Mouse (Mus musculus) heart, adult 2 months (tissue): ENCODE data around the gene Ace2. TPM values are rescaled to one million over a fixed set of nuclear protein-coding genes. Genes with fewer than 3 reads are reported as not detected.

Experiments
- DNase-seq, 2 experiments: peaks; one replicate each; pipeline ENCODE4 v3.0.0; 2021
- H3K27ac ChIP-seq: fragments of 200-600 bp; 2 replicates; pipeline ENCODE4 v1.8.1; 2022
- H3K27me3 ChIP-seq: fragments of 200-500 bp; 2 replicates; pipeline ENCODE4 v1.6.1; 2012; ENCODE audit warnings: mild to moderate bottlenecking, low read length, inconsistent platforms, mixed read lengths; ENCODE audit not compliant: control insufficient read depth, insufficient read depth
- H3K36me3 ChIP-seq: fragments of 200-500 bp; 2 replicates; pipeline ENCODE4 v1.6.1; 2012; ENCODE audit warnings: low read length, inconsistent platforms; ENCODE audit not compliant: control insufficient read depth, insufficient read depth
- H3K4me1 ChIP-seq: fragments of 200-500 bp; 2 replicates; pipeline ENCODE4 v1.6.1; 2011; ENCODE audit warnings: low read length; ENCODE audit not compliant: control insufficient read depth, insufficient read depth
- H3K4me3 ChIP-seq: fragments of 200-600 bp; 2 replicates; pipeline ENCODE4 v1.8.1; 2022
- H3K79me2 ChIP-seq: fragments of 200-500 bp; replicated peaks from 2 replicates; pipeline ENCODE4 v1.6.1; 2012; ENCODE audit warnings: mild to moderate bottlenecking, inconsistent platforms, low read length, moderate library complexity, mixed read lengths; ENCODE audit not compliant: control insufficient read depth, insufficient read depth
- H3K9ac ChIP-seq: fragments of 200-500 bp; 2 replicates; pipeline ENCODE4 v1.6.1; 2012; ENCODE audit warnings: low read depth, mild to moderate bottlenecking, control low read depth, inconsistent platforms, low read length, mixed read lengths
- CTCF ChIP-seq: fragments of 200-600 bp; IDR thresholded peaks from 2 replicates; pipeline ENCODE4 v1.8.1; 2022; ENCODE audit warnings: antibody characterized with exemption, mild to moderate bottlenecking, moderate library complexity
- EP300 ChIP-seq: fragments of 200-500 bp; IDR thresholded peaks from 2 replicates; pipeline ENCODE4 v1.6.1; 2011; ENCODE audit warnings: low read depth, low read length, control low read depth; ENCODE audit not compliant: insufficient read depth
- POLR2A ChIP-seq: fragments of 200-500 bp; IDR thresholded peaks from 2 replicates; pipeline ENCODE4 v1.6.1; 2011; ENCODE audit warnings: mild to moderate bottlenecking, low read depth, low read length, control low read depth; ENCODE audit not compliant: insufficient read depth
- WGBS: fragments of 180-500 bp; shearing (Covaris S2); methylation state at CpG from one replicate; pipeline ENCODE4 v1.1.7; 2018; 5-methylcytosine and 5-hydroxymethylcytosine counted together
- intact Hi-C: fragments of 180-260 bp; cut with DNase I; formaldehyde crosslinking; loops from one replicate; pipeline ENCODE4 v1.15.1; 2025
- polyA plus RNA-seq: library from polyadenylated mRNA; depleted of rRNA; stranded (reverse); fragments of >200 nt; gene quantifications from 2 replicates; pipeline ENCODE4 v1.2.3, GENCODE M21; 2012
- total RNA-seq, 2 experiments: library from RNA; stranded (reverse); gene quantifications; 2 replicates each; pipeline ENCODE4 v1.2.3; 2021

The Ace2 gene
- total and polyA plus RNA-seq, 3 experiments, result 0.51 to 1.6 (median 1.1) TPM

DNA sequence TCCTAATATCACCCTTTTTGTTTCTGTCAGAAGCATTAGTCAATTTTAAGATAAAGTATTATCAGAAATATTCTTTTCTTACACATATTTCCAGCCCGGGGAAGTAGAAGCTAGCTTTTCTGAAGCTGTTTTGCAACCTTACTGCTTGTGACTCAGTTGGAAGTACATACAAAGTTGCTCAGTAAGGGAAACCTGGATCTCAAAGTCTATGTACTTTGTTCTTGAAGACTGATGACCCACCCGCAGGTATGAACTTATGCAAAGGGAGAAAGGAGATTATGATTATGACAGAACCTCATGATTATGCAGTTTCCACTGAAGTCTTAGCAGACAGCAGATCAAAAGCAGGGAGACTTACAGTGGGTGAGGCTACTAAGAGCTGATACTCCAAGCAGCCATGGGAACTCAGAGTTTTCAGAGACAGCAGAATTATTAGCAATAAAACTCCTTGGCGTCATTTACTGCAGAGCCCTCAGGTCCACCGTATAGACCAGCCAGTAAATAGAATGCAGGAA is 3.8 kb upstream of the Ace2 start:
- TF ChIP-seq CTCF (no peak), EP300 (no peak), POLR2A (no peak)
- Histone ChIP-seq H3K27me3 (no peaks in the 10 kb centered on the region), H3K36me3 (no peaks in the 10 kb centered on the region), H3K9ac (no peak overlapping the region), H3K4me1 (no peaks in the 10 kb centered on the region), H3K79me2 (no peaks in the 10 kb centered on the region), H3K4me3 (no peak overlapping the region), H3K27ac (no peak overlapping the region)
- no peak for DNase-seq
- 85% methylated on average over 4 of the region's 4 CpGs for WGBS
- intact Hi-C loops, result no loop called here

DNA sequence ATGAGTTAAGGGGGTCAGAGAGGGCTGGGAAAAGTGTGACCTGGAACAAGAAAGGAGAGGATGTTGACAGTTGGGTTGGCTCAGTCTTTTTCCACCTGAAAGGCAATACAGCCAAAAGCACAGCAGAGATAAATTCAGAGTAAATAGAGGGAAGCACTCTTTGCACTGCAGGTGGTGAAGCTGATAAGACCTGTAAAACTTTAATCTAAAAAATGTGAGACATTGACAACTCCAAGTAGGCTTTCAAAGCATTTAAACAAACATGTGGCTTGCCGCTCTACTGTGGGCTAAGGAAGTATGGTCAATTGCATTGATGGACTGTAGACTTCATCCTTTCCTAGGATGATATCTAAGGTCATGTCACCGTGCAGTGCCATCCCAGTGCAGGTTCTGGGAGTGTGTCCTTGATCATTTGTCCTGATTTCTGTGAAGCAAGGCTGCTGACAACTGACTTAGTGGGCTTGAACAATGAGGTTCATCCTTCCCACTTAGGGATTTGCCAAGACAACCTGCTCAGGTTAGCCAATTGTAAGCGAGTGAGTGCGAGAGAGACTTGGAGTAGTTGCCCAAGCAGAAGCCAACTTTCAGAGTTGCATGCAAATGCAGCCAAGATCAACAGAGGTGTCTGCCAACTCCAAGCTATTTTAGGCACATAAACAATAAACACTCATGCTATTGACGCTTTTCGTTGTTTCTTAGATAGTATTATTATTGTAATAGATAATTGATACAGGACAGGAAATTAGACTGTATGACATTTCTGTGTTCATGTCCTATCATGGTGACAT is 6.5 kb downstream of the Ace2 start:
- DNase-seq, result peak in 1 of 2 experiments; percentile 6
- H3K9ac ChIP-seq, result no peak overlapping the region
- intact Hi-C loops, result no loop called here
- H3K27me3 ChIP-seq, result no peaks in the 10 kb centered on the region
- no peaks in the 10 kb centered on the region for H3K79me2 ChIP-seq
- TF ChIP-seq CTCF (no peak), POLR2A (no peak), EP300 (no peak)
- H3K4me3 ChIP-seq, result no peak overlapping the region
- H3K4me1 ChIP-seq, result no peaks in the 10 kb centered on the region; the same call in 1 of the 2 replicates
- no peaks in the 10 kb centered on the region for H3K36me3 ChIP-seq
- no peak overlapping the region for H3K27ac ChIP-seq
- 39% methylated on average over 6 of the region's 6 CpGs for whole genome bisulfite sequencing

DNA sequence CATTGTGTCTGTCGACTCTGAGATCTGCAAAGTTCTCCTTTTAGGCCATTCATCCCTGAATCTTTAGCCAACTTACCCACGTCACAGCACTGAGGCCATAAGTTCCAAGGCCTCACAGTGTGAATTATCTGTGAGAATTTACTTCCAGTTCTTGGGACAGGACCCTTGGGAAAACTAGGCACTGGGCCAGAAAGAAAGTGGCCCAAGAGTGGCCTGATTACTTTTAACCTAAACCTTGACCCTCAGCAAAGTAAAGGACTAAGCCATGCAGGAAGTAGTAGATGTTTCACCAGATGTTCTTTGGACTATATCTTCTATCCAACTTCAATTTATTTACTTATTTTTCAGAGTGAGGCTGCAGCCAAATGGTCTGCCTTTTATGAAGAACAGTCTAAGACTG is 13.6 kb downstream of the Ace2 start:
- H3K9ac ChIP-seq, result no peak overlapping the region
- WGBS, result 54% methylated on average over 2 of the region's 2 CpGs
- intact Hi-C loops, result no loop called here
- no peak for TF ChIP-seq POLR2A
- H3K4me3 ChIP-seq, result no peak overlapping the region
- no peak overlapping the region for H3K27ac ChIP-seq
- H3K36me3 ChIP-seq, result no peaks in the 10 kb centered on the region
- no peaks in the 10 kb centered on the region for H3K79me2 ChIP-seq
- H3K4me1 ChIP-seq, result no peaks in the 10 kb centered on the region
- H3K27me3 ChIP-seq, result no peaks in the 10 kb centered on the region
- peak in 1 of 2 experiments; percentile 13 for DNase-seq

GRCm38 (mm10) chrX:164153606-164154005 is 14.5 kb downstream of the Ace2 start:
- no peaks in the 10 kb centered on the region for H3K79me2 ChIP-seq
- H3K27ac ChIP-seq, result no peak overlapping the region
- no peak for DNase-seq
- no peak overlapping the region for H3K9ac ChIP-seq
- intact Hi-C loops, result no loop called here
- TF ChIP-seq EP300 (no peak), CTCF (no peak), POLR2A (no peak)
- H3K27me3 ChIP-seq, result no peaks in the 10 kb centered on the region
- no peaks in the 10 kb centered on the region for H3K4me1 ChIP-seq
- no peak overlapping the region for H3K4me3 ChIP-seq
- H3K36me3 ChIP-seq, result no peaks in the 10 kb centered on the region

- Histone ChIP-seq H3K36me3 (no peaks in the 10 kb centered on the region), H3K79me2 (no peaks in the 10 kb centered on the region), H3K27me3 (no peaks in the 10 kb centered on the region), H3K4me3 (no peak overlapping the region), H3K9ac (no peak overlapping the region), H3K4me1 (no peaks in the 10 kb centered on the region), H3K27ac (no peak overlapping the region)
- 69% methylated on average over 5 of the region's 5 CpGs for WGBS
- no peak for DNase-seq
- intact Hi-C loops, result no loop called here
- TF ChIP-seq CTCF (no peak), POLR2A (no peak), EP300 (no peak)
These were observed 15.5 kb downstream of the Ace2 start for GRCm38 (mm10) chrX:164154594-164154993.

DNA sequence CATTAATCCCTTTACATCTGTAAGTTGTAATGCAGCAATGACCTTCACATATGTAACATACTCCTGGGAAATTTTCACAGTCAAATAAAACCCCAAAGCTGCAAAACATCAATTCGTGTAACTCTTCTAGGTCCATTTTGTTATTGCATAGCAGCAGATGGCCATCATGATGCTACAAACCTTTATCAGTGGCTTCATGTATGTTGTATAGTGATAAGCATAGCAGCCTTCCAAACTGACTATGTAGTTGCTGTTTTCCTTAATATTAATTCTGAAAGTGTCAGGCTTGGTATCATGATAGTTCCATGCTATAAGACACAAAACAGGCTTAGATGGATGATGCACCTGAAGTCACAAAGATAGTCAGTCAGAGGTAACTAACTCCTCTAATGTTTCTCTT is 25.5 kb downstream of the Ace2 start:
- no peak overlapping the region for H3K27ac ChIP-seq
- no peaks in the 10 kb centered on the region for H3K36me3 ChIP-seq
- no peak overlapping the region for H3K4me3 ChIP-seq
- H3K4me1 ChIP-seq, result no peaks in the 10 kb centered on the region
- no peak overlapping the region for H3K9ac ChIP-seq
- intact Hi-C loops, result no loop called here
- 63% methylated on average over 1 of the region's 1 CpGs for WGBS
- TF ChIP-seq CTCF (no peak), EP300 (no peak), POLR2A (no peak)
- H3K27me3 ChIP-seq, result no peaks in the 10 kb centered on the region
- H3K79me2 ChIP-seq, result no peaks in the 10 kb centered on the region
- DNase-seq, result no peak
